Mouse (Mus musculus) neural tube, embryonic 14.5 days (tissue): ENCODE measurements around the gene Gstm1. TPM values are rescaled to one million over a fixed set of nuclear protein-coding genes. Genes with fewer than 3 reads are reported as not detected.
"Not testable (repeated sequence)": the region's sequence is repeated elsewhere in the genome, so short reads cannot be mapped to it uniquely, and the experiment has no call there.

Experiments used
- ATAC-seq: fragments of 200-750 bp; cut with Nextera tagmentation; 2 replicates; pipeline ENCODE4 v1.8.0; 2017; ENCODE audit warnings: low read depth, mild to moderate bottlenecking, moderate TSS enrichment, moderate library complexity
- H3K27ac ChIP-seq: fragments of 300-500 bp; sonication (generic); 2 replicates; pipeline ENCODE4 v1.5.1; 2014; ENCODE audit warnings: low read depth, mild to moderate bottlenecking, control low read depth, low read length, moderate library complexity, mixed read lengths
- H3K27me3 ChIP-seq: fragments of 300-500 bp; sonication (generic); 2 replicates; pipeline ENCODE4 v1.6.1; 2014; ENCODE audit warnings: low read length; ENCODE audit not compliant: control insufficient read depth, insufficient read depth
- H3K36me3 ChIP-seq: fragments of 300-500 bp; sonication (generic); 2 replicates; pipeline ENCODE4 v1.6.1; 2014; ENCODE audit warnings: low read length, mixed read lengths; ENCODE audit not compliant: control insufficient read depth, insufficient read depth
- H3K4me1 ChIP-seq: fragments of 300-500 bp; sonication (generic); 2 replicates; pipeline ENCODE4 v1.6.1; 2014; ENCODE audit warnings: low read length; ENCODE audit not compliant: control insufficient read depth, insufficient read depth
- H3K4me2 ChIP-seq: fragments of 300-500 bp; sonication (generic); 2 replicates; pipeline ENCODE4 v1.6.1; 2014; ENCODE audit warnings: mild to moderate bottlenecking, low read depth, low read length, control low read depth
- H3K4me3 ChIP-seq: fragments of 300-500 bp; sonication (generic); 2 replicates; pipeline ENCODE4 v1.5.1; 2014; ENCODE audit warnings: low read depth, low read length, control low read depth, mixed read lengths
- H3K9ac ChIP-seq: fragments of 300-500 bp; sonication (generic); replicated peaks from 2 replicates; pipeline ENCODE4 v1.6.1; 2014; ENCODE audit warnings: low read depth, mild to moderate bottlenecking, control low read depth, low read length, mixed read lengths
- H3K9me3 ChIP-seq: fragments of 300-500 bp; sonication (generic); 2 replicates; pipeline ENCODE4 v1.6.1; 2016; ENCODE audit warnings: low read length; ENCODE audit not compliant: control insufficient read depth
- whole genome bisulfite sequencing: fragments of 180-500 bp; shearing (Covaris S2); extraction: QIAGEN DNeasy Blood & Tissue Kit; methylation state at CpG from one replicate; pipeline ENCODE4 v1.1.7; 2014; 5-methylcytosine and 5-hydroxymethylcytosine counted together
- polyA plus RNA-seq: library from polyadenylated mRNA; unstranded; fragments of >200 nt; fragmentation: Nextera tagmentation; extraction: Ambion mirVana; gene quantifications from 2 replicates; pipeline ENCODE4 v1.2.1, GENCODE M21; 2014

Gene Gstm1
- polyA plus RNA-seq, 1 experiment from 2014 or later, result 186 TPM

DNA sequence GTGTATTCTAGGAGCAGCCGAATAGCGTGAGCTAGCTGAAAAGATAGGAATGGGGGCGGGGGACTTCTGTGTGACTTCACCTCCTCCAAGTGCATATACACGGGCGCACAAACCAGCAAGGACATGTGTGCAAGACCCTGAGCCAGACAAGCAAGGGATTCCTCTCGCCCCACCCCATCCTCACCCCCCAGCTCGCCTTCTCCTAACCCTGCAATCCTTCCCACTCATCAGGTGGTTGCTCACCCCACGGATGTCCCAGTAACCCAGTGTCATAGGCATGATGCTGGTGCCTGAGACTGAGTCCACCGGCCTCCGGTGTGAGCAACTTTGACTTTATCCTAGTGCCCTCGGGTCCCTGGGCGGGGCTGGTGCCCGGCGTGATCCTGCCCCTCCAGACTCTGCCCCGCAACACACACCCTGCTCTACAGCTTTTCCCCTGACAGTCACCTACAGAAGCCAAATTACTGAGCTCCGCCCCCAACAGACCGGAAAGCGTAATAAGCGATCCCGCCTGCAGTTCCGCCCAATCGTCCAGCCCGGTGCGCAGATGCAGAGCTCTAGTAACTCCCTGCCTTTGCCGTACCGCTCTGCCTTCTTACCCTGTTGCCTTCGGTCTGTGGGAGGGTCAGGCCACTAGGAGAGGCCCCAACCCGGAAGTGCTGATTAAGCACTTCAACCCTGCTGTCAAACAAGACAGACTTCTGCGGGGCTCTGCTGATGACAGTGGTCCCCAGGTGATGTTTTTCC is 26.8 kb upstream of the Gstm1 start, which contains the start of gene Gstm4:
Gstm4 (minus strand) TSS at position 501 of the 747 bp plus-strand sequence.
- H3K4me1 ChIP-seq, result 0 out of 2 replicates have a peak, but pooled peaks cover 4% of the 10 kb centered on the region
- 7% methylated on average over 29 of the region's 29 CpGs for WGBS
- no peaks in the 10 kb centered on the region for H3K36me3 ChIP-seq
- no peaks in the 10 kb centered on the region for H3K27me3 ChIP-seq
- no peaks in the 10 kb centered on the region for H3K9me3 ChIP-seq
- H3K27ac ChIP-seq, result peak within 1 kb of the TSS; percentile 60
- peak; percentile 93 for ATAC-seq
- H3K4me3 ChIP-seq, result peak within 1 kb of the TSS; percentile 49
- peak within 1 kb of the TSS; percentile 88 for H3K4me2 ChIP-seq
- peak within 1 kb of the TSS; percentile 61 for H3K9ac ChIP-seq

DNA sequence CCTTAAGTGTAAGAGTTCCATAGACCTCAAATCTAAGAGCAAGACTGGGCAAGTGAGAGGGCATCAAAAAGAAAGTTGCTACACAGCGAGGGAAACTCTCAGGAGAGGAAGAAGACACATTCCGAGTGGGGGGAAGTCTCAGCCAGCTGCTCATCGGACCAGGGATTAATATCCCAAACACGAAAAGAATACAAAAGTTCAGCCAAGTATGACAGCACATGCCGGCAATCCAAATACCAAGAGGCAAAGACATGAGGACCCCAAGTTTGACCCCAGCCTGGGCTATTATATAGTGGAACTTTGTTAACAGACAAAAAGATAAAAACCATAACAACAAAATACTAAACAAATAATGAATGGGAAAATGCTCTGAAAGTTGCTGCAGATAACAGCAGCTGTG is 15.4 kb upstream of the Gstm1 start:
- ATAC-seq, result no peak
- no peak overlapping the region for H3K9ac ChIP-seq
- no peaks in the 10 kb centered on the region for H3K9me3 ChIP-seq
- H3K4me1 ChIP-seq, result no peaks in the 10 kb centered on the region
- H3K4me2 ChIP-seq, result no peak overlapping the region
- no peaks in the 10 kb centered on the region for H3K36me3 ChIP-seq
- 69% methylated on average over 5 of the region's 5 CpGs for WGBS
- no peaks in the 10 kb centered on the region for H3K27me3 ChIP-seq
- H3K27ac ChIP-seq, result no peak overlapping the region
- H3K4me3 ChIP-seq, result no peak overlapping the region

DNA sequence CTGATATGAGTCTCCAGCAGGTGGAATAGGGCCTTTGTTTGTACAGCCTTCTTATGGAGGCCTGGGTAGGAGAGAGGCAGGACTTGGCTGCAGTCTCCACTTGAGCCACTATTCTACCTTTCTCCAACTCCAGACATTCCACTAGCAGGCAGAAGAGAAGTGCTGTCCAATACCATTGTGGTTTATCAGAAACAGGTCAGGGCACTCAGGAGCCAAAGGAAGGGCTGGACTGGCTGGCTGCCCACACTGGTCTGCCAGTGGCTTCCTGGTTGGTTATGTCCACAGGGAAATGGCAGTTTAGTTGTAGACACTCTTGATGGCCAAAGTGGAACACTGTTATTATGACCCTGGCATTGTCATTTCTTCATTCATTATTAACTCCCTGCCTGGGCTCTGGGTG is 14.3 kb upstream of the Gstm1 start:
- no peaks in the 10 kb centered on the region for H3K27me3 ChIP-seq
- ATAC-seq, result no peak
- H3K4me3 ChIP-seq, result no peak overlapping the region
- H3K9me3 ChIP-seq, result no peaks in the 10 kb centered on the region
- H3K36me3 ChIP-seq, result no peaks in the 10 kb centered on the region
- no peak overlapping the region for H3K4me2 ChIP-seq
- H3K9ac ChIP-seq, result no peak overlapping the region
- H3K27ac ChIP-seq, result no peak overlapping the region
- H3K4me1 ChIP-seq, result no peaks in the 10 kb centered on the region

DNA sequence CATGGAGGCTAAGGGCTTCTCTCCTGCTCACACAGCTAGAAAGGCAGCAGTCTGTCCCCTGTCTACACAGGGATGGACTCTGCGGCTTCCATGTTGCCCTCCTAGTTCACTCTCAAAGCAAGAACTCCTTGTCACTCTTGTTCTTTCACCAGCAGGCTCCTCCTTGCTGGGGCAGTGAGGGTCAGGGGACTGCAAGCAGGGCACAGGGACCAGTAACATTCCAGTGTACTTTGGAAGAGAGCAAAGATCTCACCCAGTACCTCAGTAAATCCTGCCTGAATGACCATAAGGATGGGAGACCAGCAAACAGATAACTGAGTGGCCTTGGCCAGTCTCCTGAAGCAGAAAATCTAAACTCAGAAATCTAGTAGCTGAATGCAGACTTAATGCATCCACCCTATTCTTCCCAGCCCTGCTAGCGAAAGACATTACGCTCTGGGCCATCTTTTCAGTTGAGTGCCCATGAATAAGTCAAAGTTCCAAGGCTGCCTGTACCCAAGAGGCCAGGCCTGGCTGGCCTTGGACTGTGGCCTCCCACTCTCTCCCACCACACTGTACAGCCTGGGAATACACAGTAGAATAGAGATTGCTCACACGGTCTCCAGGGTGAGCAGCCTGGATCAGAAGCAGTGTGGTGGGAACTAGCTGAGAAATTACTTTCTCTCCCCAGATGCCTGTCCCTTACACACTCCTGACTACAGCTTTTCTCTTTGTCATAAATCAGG is 11.0 kb upstream of the Gstm1 start:
- Histone ChIP-seq H3K4me2 (no peak overlapping the region), H3K4me3 (no peak overlapping the region), H3K9me3 (no peaks in the 10 kb centered on the region), H3K4me1 (no peaks in the 10 kb centered on the region), H3K27ac (no peak overlapping the region), H3K27me3 (no peaks in the 10 kb centered on the region), H3K9ac (no peak overlapping the region), H3K36me3 (no peaks in the 10 kb centered on the region)
- ATAC-seq, result no peak
- WGBS, result 48% methylated on average over 4 of the region's 4 CpGs

DNA sequence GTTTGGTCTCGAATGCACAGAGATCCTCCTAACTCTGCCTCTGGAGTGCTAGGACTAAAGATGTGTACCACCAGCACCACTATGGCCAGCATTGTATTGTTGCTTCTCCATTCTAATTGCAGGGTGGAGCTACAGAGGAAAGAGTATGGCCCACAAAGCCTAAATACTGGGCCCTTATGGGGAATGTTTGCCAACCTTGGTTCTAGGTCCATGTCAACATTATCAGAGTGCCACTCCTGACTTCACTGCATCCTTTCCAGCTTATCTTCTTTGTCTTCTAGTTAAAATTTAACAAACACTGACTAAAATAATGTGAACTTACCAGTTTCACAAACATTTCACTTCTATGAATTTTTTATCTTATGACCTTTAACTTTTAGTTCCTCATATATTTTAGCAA is 8.8 kb upstream of the Gstm1 start:
- Histone ChIP-seq H3K9me3 (no peaks in the 10 kb centered on the region), H3K27ac (no peak overlapping the region), H3K4me2 (no peak overlapping the region), H3K27me3 (no peaks in the 10 kb centered on the region), H3K9ac (no peak overlapping the region), H3K36me3 (no peaks in the 10 kb centered on the region), H3K4me1 (no peaks in the 10 kb centered on the region), H3K4me3 (no peak overlapping the region)
- 90% methylated on average over 1 of the region's 1 CpGs for WGBS
- ATAC-seq, result no peak

DNA sequence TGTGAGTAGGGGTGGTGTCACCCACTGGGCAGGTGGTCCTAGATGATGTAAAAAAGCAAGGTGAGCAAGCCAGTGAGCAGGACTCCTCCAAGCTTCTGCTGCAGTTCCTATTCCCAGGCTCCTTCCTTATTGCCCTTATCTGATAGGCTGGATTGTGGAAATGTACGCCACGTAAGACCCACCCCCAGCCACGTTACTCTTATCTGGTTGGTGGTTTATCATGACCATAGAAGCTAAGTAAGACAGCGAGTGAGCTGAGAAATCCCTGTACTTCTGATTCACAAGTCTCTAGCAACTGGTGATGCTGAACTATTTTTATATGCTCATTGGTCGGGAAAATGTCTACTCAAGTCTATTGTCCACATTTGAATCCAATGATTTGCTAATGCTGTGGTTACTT is 8.3 kb upstream of the Gstm1 start:
- no peaks in the 10 kb centered on the region for H3K4me1 ChIP-seq
- H3K36me3 ChIP-seq, result no peaks in the 10 kb centered on the region
- H3K9me3 ChIP-seq, result no peaks in the 10 kb centered on the region
- no peak overlapping the region for H3K9ac ChIP-seq
- 81% methylated on average over 5 of the region's 5 CpGs for WGBS
- H3K4me2 ChIP-seq, result no peak overlapping the region
- H3K27ac ChIP-seq, result no peak overlapping the region
- H3K27me3 ChIP-seq, result no peaks in the 10 kb centered on the region
- no peak for ATAC-seq
- H3K4me3 ChIP-seq, result no peak overlapping the region

DNA sequence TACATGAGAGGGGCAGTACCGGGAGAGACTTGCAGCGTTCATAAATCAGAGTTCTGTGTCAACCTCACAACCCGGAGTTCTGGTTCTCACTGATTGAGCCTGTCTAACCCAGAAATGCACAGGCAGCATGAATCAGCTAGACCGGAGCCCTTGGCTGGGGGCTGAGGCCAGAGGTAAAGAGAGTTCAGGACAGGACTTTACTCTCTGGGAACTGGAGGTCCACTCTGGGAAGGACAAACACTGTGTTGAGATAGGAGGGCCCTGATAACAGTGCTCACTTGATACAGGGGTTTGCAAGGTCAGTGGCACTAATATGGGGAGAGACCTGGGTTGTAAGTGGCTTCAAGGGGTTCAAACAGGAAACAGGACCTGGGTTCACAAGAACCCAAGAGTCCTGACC is 7.5 kb upstream of the Gstm1 start:
- Histone ChIP-seq H3K4me3 (no peak overlapping the region), H3K27ac (no peak overlapping the region), H3K36me3 (no peaks in the 10 kb centered on the region), H3K27me3 (no peaks in the 10 kb centered on the region), H3K9ac (no peak overlapping the region), H3K9me3 (no peaks in the 10 kb centered on the region), H3K4me1 (no peaks in the 10 kb centered on the region), H3K4me2 (no peak overlapping the region)
- no peak for ATAC-seq
- WGBS, result 68% methylated on average over 4 of the region's 4 CpGs

DNA sequence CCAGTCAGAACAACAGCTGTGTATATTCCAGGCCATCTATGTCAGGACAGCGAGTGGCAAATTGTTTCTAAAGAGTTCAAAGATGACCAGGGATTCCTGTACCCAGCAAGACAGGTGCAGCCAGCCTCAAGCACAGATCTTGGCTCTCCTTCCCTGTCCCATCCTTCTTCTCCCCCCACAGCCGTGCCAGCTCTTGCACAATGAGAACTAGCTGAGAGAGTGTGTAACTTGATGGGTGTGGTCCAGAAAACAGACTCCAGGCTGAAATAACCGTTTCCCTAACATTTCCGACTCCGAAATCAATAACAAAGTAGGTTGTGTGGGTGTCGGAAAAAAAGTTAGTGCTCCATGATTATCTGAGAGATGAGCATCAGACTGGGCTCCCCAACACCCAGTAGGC is 4.9 kb upstream of the Gstm1 start:
- 80% methylated on average over 6 of the region's 6 CpGs for WGBS
- no peaks in the 10 kb centered on the region for H3K27me3 ChIP-seq
- no peak overlapping the region for H3K4me2 ChIP-seq
- no peak for ATAC-seq
- H3K9ac ChIP-seq, result no peak overlapping the region
- no peak overlapping the region for H3K27ac ChIP-seq
- H3K4me1 ChIP-seq, result peaks cover 3% of the 10 kb centered on the region; the same call in 1 of the 2 replicates
- H3K4me3 ChIP-seq, result no peak overlapping the region
- H3K36me3 ChIP-seq, result no peaks in the 10 kb centered on the region
- H3K9me3 ChIP-seq, result no peaks in the 10 kb centered on the region

DNA sequence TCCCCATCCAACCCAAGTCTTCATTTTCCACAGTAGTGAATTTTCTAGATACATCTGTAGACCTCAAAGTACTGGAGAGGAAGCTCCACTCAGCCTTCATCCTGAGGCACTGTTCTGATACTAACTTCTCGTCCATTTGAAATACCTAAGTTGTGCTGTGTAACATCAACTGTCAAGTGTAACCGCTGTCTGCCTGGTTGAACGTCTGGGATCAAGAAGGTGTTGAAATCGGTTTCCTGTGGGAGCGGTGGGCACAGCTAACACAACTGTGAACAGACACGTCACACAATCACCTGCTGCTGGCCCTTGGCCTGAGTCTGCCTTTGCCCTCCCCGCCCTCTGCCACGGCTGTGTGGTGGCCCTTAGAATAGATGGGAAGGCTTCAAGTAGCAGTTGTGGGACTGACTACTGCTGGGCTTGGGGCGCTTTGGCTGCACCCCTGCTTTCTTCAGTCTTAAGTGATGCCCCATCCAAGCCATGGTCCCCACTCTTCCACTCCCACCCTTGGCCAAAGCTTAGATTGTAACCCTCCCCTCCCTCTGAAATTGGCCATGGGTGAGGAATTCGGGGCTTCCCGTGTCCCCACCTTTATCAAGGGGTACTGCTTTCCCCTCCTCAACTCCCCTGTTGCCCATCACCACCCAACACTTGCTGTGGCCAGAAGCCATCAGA is 2.7 kb upstream of the Gstm1 start:
- H3K36me3 ChIP-seq, H3K9ac ChIP-seq, H3K27me3 ChIP-seq, ATAC-seq, H3K27ac ChIP-seq, H3K4me3 ChIP-seq, H3K4me1 ChIP-seq, H3K4me2 ChIP-seq, H3K9me3 ChIP-seq: not testable (repeated sequence)
- WGBS, result 90% methylated on average over 11 of the region's 11 CpGs
